Mouse (Mus musculus) heart, postnatal 0 days (tissue): ENCODE measurements around the gene Zeb2.

Source experiments
- CTCF ChIP-seq: IDR thresholded peaks from 2 replicates; pipeline ENCODE4 v1.5.1; 2016; ENCODE audit warnings: antibody characterized with exemption, control low read depth, low read depth
- EP300 ChIP-seq: IDR thresholded peaks from 2 replicates; pipeline ENCODE4 v1.6.1; 2016; ENCODE audit warnings: antibody characterized with exemption, low read depth

DNA sequence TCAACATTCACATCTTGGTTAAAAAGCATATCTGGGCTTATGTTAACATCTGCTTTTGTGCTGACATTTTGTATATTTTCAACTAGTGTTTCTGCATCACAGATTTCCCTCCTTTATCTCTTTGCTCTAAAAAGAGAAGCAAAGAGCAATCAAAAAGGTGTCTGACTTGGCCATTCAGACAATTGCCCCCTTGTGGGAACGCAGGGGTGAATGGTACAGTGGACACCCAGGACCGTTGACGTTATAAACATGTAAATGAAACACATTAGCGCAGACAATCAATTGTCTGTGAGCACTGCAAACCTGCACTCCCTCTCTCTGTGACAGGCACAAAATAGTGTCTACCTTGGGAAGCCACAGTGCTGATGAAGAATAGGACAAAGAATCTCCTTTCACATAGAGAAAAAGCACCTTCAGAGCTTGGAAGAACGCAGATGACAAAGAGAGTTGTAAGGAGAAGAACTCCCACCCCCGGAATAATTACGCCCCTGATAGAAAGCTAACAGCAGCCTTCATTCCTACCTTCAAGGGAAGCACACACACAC, 12.6 kb downstream of the Zeb2 start:
- TF ChIP-seq EP300 = no peak
- no peak for TF ChIP-seq CTCF
